Mouse (Mus musculus) G1E (cell line): ENCODE results near the gene Dtymk. TPM values are rescaled to one million over a fixed set of nuclear protein-coding genes. Genes with fewer than 3 reads are reported as not detected.
"Not testable (repeated sequence)": the region's sequence is repeated elsewhere in the genome, so short reads cannot be mapped to it uniquely, and the experiment has no call there.

ENCODE experiments used
- ATAC-seq: 2 replicates; pipeline ENCODE4 v1.8.0; 2016; ENCODE audit warnings: mild to moderate bottlenecking; ENCODE audit not compliant: insufficient number of reproducible peaks, poor library complexity, low FRiP score, severe bottlenecking; ENCODE audit errors: extremely low read depth
- DNase-seq: peaks from one replicate; pipeline ENCODE4 v3.0.0; 2012; ENCODE audit warnings: low spot score
- H3K27me3 ChIP-seq: 2 replicates; pipeline ENCODE4 v1.6.1; 2012; ENCODE audit warnings: mild to moderate bottlenecking, low read length, inconsistent platforms; ENCODE audit not compliant: insufficient read depth
- H3K36me3 ChIP-seq: replicated peaks from 2 replicates; pipeline ENCODE3; 2012; ENCODE audit warnings: mild to moderate bottlenecking, inconsistent platforms
- H3K4me1 ChIP-seq: 2 replicates; pipeline ENCODE4 v1.6.1; 2012; ENCODE audit warnings: low read depth, low read length, inconsistent platforms, mixed read lengths; ENCODE audit not compliant: insufficient read depth
- H3K4me3 ChIP-seq: 2 replicates; pipeline ENCODE4 v1.5.1; 2012; ENCODE audit warnings: low read depth, mild to moderate bottlenecking, inconsistent platforms, low read length, moderate library complexity, mixed read lengths
- H3K9me3 ChIP-seq: replicated peaks from 2 replicates; pipeline ENCODE4 v1.6.1; 2012; ENCODE audit warnings: inconsistent platforms
- CTCF ChIP-seq: IDR thresholded peaks from 2 replicates; pipeline ENCODE4 v1.5.1; 2012; ENCODE audit warnings: low read depth, low read length, inconsistent platforms, mixed read lengths
- GATA1 ChIP-seq: IDR thresholded peaks from 2 replicates; pipeline ENCODE4 v1.6.1; 2012; ENCODE audit warnings: borderline replicate concordance, low read length, inconsistent platforms, mixed read lengths
- GATA2 ChIP-seq: IDR thresholded peaks from 2 replicates; pipeline ENCODE4 v1.6.1; 2012; ENCODE audit warnings: low read depth, low read length, inconsistent platforms, borderline replicate concordance
- POLR2AphosphoS5 ChIP-seq: IDR thresholded peaks from 2 replicates; pipeline ENCODE4 v1.6.1; 2012; ENCODE audit warnings: low read depth, low read length, inconsistent platforms; ENCODE audit not compliant: insufficient replicate concordance
- TAL1 ChIP-seq: conservative IDR thresholded peaks from 2 replicates; pipeline ENCODE4 v1.6.1; 2012; ENCODE audit warnings: low read depth, low read length, inconsistent platforms, mixed read lengths
- polyA plus RNA-seq: library from polyadenylated mRNA; stranded (reverse); fragments of >175 nt; gene quantifications from 2 replicates; pipeline ENCODE4 v1.2.3, GENCODE M21; 2012
- total RNA-seq, 2 experiments: library from RNA; stranded (forward) in 1 of 2; stranded (reverse) in 1 of 2; fragments of 200-1000 nt in 1 of 2; fragments of >200 nt in 1 of 2; fragmentation: Nextera tagmentation in 1 of 2; gene quantifications; 2 replicates each; pipeline ENCODE4 v1.2.3; 2014 to 2017

Dtymk gene
- total and polyA plus RNA-seq, 3 experiments = 129 to 414 (median 291) TPM

GRCm38 (mm10) chr1:93794526-93794925, 7.2 kb downstream of the Dtymk start:
- H3K4me1 ChIP-seq = peaks cover 59% of the 10 kb centered on the region
- H3K9me3 ChIP-seq = no peaks in the 10 kb centered on the region
- DNase-seq (no peak), ATAC-seq (no peak)
- no peak overlapping the region for H3K4me3 ChIP-seq
- peaks cover 98% of the 10 kb centered on the region for H3K36me3 ChIP-seq
- no peaks in the 10 kb centered on the region for H3K27me3 ChIP-seq
- TF ChIP-seq POLR2AphosphoS5 (no peak), GATA1 (no peak), CTCF (no peak), TAL1 (no peak), GATA2 (no peak)

GRCm38 (mm10) chr1:93786912-93787311, 14.8 kb downstream of the Dtymk start:
- TF ChIP-seq POLR2AphosphoS5 = no peak
- TF ChIP-seq GATA2 = no peak
- TF ChIP-seq GATA1 = no peak
- TF ChIP-seq TAL1 = no peak
- no peak for TF ChIP-seq CTCF
- Histone ChIP-seq H3K4me1 (peaks cover 23% of the 10 kb centered on the region), H3K36me3 (peaks cover 90% of the 10 kb centered on the region), H3K9me3 (no peaks in the 10 kb centered on the region), H3K27me3 (no peaks in the 10 kb centered on the region), H3K4me3 (no peak overlapping the region)
- ATAC-seq (no peak), DNase-seq (no peak)

GRCm38 (mm10) chr1:93776686-93777085, 25.0 kb downstream of the Dtymk start:
- TF ChIP-seq CTCF (no peak), TAL1 (no peak), GATA1 (no peak), POLR2AphosphoS5 (no peak), GATA2 (no peak)
- Histone ChIP-seq H3K4me1 (no peaks in the 10 kb centered on the region), H3K9me3 (no peaks in the 10 kb centered on the region), H3K36me3 (peaks cover 93% of the 10 kb centered on the region), H3K4me3 (no peak overlapping the region), H3K27me3 (no peaks in the 10 kb centered on the region)
- no peak for ATAC-seq
- no peak for DNase-seq

- TF ChIP-seq POLR2AphosphoS5 = no peak
- TF ChIP-seq CTCF = no peak
- TF ChIP-seq GATA1 = no peak
- TF ChIP-seq TAL1 = no peak
- no peak for TF ChIP-seq GATA2
- Histone ChIP-seq H3K4me1 (peaks cover 6% of the 10 kb centered on the region), H3K4me3 (no peak overlapping the region), H3K27me3 (no peaks in the 10 kb centered on the region), H3K36me3 (peaks cover 90% of the 10 kb centered on the region), H3K9me3 (peaks cover 3% of the 10 kb centered on the region; the same call in 1 of the 2 replicates)
- no peak for ATAC-seq
- no peak for DNase-seq
Observed at GRCm38 (mm10) chr1:93769901-93770300, 31.8 kb downstream of the Dtymk start.

- Histone ChIP-seq H3K4me1 (peaks cover 25% of the 10 kb centered on the region), H3K4me3 (no peak overlapping the region), H3K36me3 (peaks cover 83% of the 10 kb centered on the region), H3K9me3 (peaks cover 3% of the 10 kb centered on the region; the same call in 1 of the 2 replicates), H3K27me3 (no peaks in the 10 kb centered on the region)
- DNase-seq = no peak
- TF ChIP-seq CTCF (no peak), POLR2AphosphoS5 (no peak), GATA2 (no peak), TAL1 (no peak), GATA1 (no peak)
- ATAC-seq = no peak
Observed at GRCm38 (mm10) chr1:93767600-93767999, 34.1 kb downstream of the Dtymk start.

- H3K36me3 ChIP-seq = peaks cover 77% of the 10 kb centered on the region
- no peak for TF ChIP-seq TAL1
- TF ChIP-seq GATA1 = no peak
- no peak for TF ChIP-seq POLR2AphosphoS5
- no peak for TF ChIP-seq GATA2
- no peak for TF ChIP-seq CTCF
- H3K4me3 ChIP-seq = no peak overlapping the region
- H3K27me3 ChIP-seq = no peaks in the 10 kb centered on the region
- ATAC-seq (peak; percentile 54), DNase-seq (peak; percentile 19)
- H3K4me1 ChIP-seq = peaks cover 30% of the 10 kb centered on the region
- no peaks in the 10 kb centered on the region for H3K9me3 ChIP-seq
Observed at GRCm38 (mm10) chr1:93764871-93765591, 36.7 kb downstream of the Dtymk start.

GRCm38 (mm10) chr1:93763531-93763930, 38.2 kb downstream of the Dtymk start:
- not testable (repeated sequence) for H3K4me3 ChIP-seq

More at GRCm38 (mm10) chr1:93763531-93763930, 38.2 kb downstream of the Dtymk start:
- not testable (repeated sequence) for ATAC-seq, DNase-seq, H3K27me3 ChIP-seq, H3K9me3 ChIP-seq
- peaks cover 72% of the 10 kb centered on the region for H3K36me3 ChIP-seq
- H3K4me1 ChIP-seq = peaks cover 45% of the 10 kb centered on the region
